Mouse (Mus musculus) CH12.LX (cell line): ENCODE data around the gene Fam222b. TPM values are rescaled to one million over a fixed set of nuclear protein-coding genes. Genes with fewer than 3 reads are reported as not detected.

Experiments
- DNase-seq: peaks from one replicate; pipeline ENCODE4 v3.0.0-alpha.2; 2013; ENCODE audit errors: extremely low read depth
- H3K27ac ChIP-seq: 2 replicates; pipeline ENCODE4 v1.5.1; 2012; ENCODE audit warnings: low read depth, mild to moderate bottlenecking, control low read depth, moderate library complexity; ENCODE audit not compliant: insufficient read depth
- H3K27me3 ChIP-seq: replicated peaks from 2 replicates; pipeline ENCODE3; 2012; ENCODE audit warnings: inconsistent platforms
- H3K36me3 ChIP-seq, 2 experiments: replicated peaks in 1 of 2; 2 replicates each; pipeline versions ENCODE3 to v1.6.1; 2012; ENCODE audit warnings: inconsistent platforms in 1 of 2, low read length in 1 of 2, mild to moderate bottlenecking in 1 of 2, mixed read lengths in 1 of 2, moderate library complexity in 1 of 2; ENCODE audit not compliant: control insufficient read depth in 1 of 2, insufficient read depth in 1 of 2
- H3K4me1 ChIP-seq, 2 experiments: 2 replicates each; pipeline ENCODE4 v1.6.1; 2012; ENCODE audit warnings: inconsistent platforms in 1 of 2, moderate library complexity in 1 of 2; ENCODE audit not compliant: insufficient read depth in 2 of 2, control insufficient read depth in 1 of 2
- H3K4me2 ChIP-seq: 2 replicates; pipeline ENCODE4 v1.6.1; 2012; ENCODE audit warnings: low read depth, mild to moderate bottlenecking, control low read depth; ENCODE audit not compliant: poor library complexity, insufficient read depth, severe bottlenecking
- H3K4me3 ChIP-seq, 3 experiments: fragments of 150-350 bp in 1 of 3; sonication (generic) in 1 of 3; replicated peaks in 1 of 3; 2 replicates each; pipeline versions ENCODE3 to v1.5.1; 2011 to 2012; ENCODE audit warnings: low read depth in 2 of 3, low read length in 2 of 3, mild to moderate bottlenecking in 2 of 3, moderate library complexity in 2 of 3, control low read depth in 1 of 3, improper control_type of control experiment in 1 of 3, inconsistent platforms in 1 of 3, mixed read lengths in 1 of 3; ENCODE audit not compliant: poor library complexity in 1 of 3
- H3K79me2 ChIP-seq: replicated peaks from 2 replicates; pipeline ENCODE4 v1.6.1; 2012; ENCODE audit warnings: mild to moderate bottlenecking, moderate library complexity; ENCODE audit not compliant: control insufficient read depth, poor library complexity, insufficient read depth, severe bottlenecking; ENCODE audit errors: extremely low read depth
- H3K9ac ChIP-seq: 2 replicates; pipeline ENCODE4 v1.6.1; 2012; ENCODE audit warnings: low read depth, mild to moderate bottlenecking, control low read depth, moderate library complexity; ENCODE audit not compliant: insufficient read depth
- H3K9me3 ChIP-seq: replicated peaks from 2 replicates; pipeline ENCODE3; 2012; ENCODE audit warnings: low read length, inconsistent platforms, mixed read lengths
- CHD1 ChIP-seq: IDR thresholded peaks from 2 replicates; pipeline ENCODE4 v1.6.1; 2012; ENCODE audit warnings: low read depth, low read length, improper control_type of control experiment, inconsistent platforms
- E2F4 ChIP-seq: IDR thresholded peaks from 2 replicates; pipeline ENCODE4 v1.6.1; 2011; ENCODE audit warnings: low read depth, low read length, improper control_type of control experiment; ENCODE audit not compliant: insufficient replicate concordance
- ELF1 ChIP-seq: IDR thresholded peaks from 2 replicates; pipeline ENCODE4 v1.6.1; 2014; ENCODE audit warnings: low read depth, mild to moderate bottlenecking, inconsistent platforms, low read length, improper control_type of control experiment
- EP300 ChIP-seq: IDR thresholded peaks from 2 replicates; pipeline ENCODE4 v1.6.1; 2011; ENCODE audit warnings: low read length, improper control_type of control experiment
- ETS1 ChIP-seq: conservative IDR thresholded peaks from 2 replicates; pipeline ENCODE4 v1.6.1; 2012; ENCODE audit warnings: low read depth, mild to moderate bottlenecking, inconsistent platforms, low read length, improper control_type of control experiment, moderate library complexity
- GABPA ChIP-seq: IDR thresholded peaks from 2 replicates; pipeline ENCODE4 v1.6.1; 2012; ENCODE audit warnings: low read depth, low read length, improper control_type of control experiment, inconsistent platforms; ENCODE audit not compliant: insufficient replicate concordance
- IRF4 ChIP-seq: IDR thresholded peaks from 2 replicates; pipeline ENCODE4 v1.6.1; 2014; ENCODE audit warnings: low read depth, mild to moderate bottlenecking, inconsistent platforms, low read length, improper control_type of control experiment
- JUN ChIP-seq: IDR thresholded peaks from 2 replicates; pipeline ENCODE4 v1.6.1; 2011; ENCODE audit warnings: low read depth, mild to moderate bottlenecking, low read length, improper control_type of control experiment, moderate library complexity; ENCODE audit not compliant: insufficient read depth
- KAT2A ChIP-seq: IDR thresholded peaks from 2 replicates; pipeline ENCODE4 v1.6.1; 2012; ENCODE audit warnings: low read length, improper control_type of control experiment, inconsistent platforms; ENCODE audit not compliant: insufficient replicate concordance
- MAFK ChIP-seq: IDR thresholded peaks from 2 replicates; pipeline ENCODE4 v1.6.1; 2011; ENCODE audit warnings: low read length, improper control_type of control experiment; ENCODE audit not compliant: insufficient replicate concordance
- MXI1 ChIP-seq: IDR thresholded peaks from 2 replicates; pipeline ENCODE4 v1.6.1; 2011; ENCODE audit warnings: mild to moderate bottlenecking, low read depth, low read length, improper control_type of control experiment
- MYC ChIP-seq: IDR thresholded peaks from 2 replicates; pipeline ENCODE4 v1.6.1; 2011; ENCODE audit warnings: low read depth, mild to moderate bottlenecking, improper control_type of control experiment, low read length
- NELFE ChIP-seq: IDR thresholded peaks from 2 replicates; pipeline ENCODE4 v1.6.1; 2011; ENCODE audit warnings: low read depth, low read length, improper control_type of control experiment
- NRF1 ChIP-seq: IDR thresholded peaks from 2 replicates; pipeline ENCODE4 v1.6.1; 2014; ENCODE audit warnings: low read depth, mild to moderate bottlenecking, inconsistent platforms, low read length, improper control_type of control experiment, moderate library complexity
- PAX5 ChIP-seq: IDR thresholded peaks from 2 replicates; pipeline ENCODE4 v1.6.1; 2012; ENCODE audit warnings: low read length, inconsistent platforms, mixed read lengths
- POLR2A ChIP-seq: IDR thresholded peaks from 2 replicates; pipeline ENCODE4 v1.6.1; 2011; ENCODE audit warnings: low read depth, mild to moderate bottlenecking, improper control_type of control experiment, low read length
- RAD21 ChIP-seq: IDR thresholded peaks from 2 replicates; pipeline ENCODE4 v1.6.1; 2011; ENCODE audit warnings: low read depth, mild to moderate bottlenecking, low read length, improper control_type of control experiment, moderate library complexity
- RCOR1 ChIP-seq: conservative IDR thresholded peaks from 2 replicates; pipeline ENCODE4 v1.6.1; 2012; ENCODE audit warnings: low read depth, mild to moderate bottlenecking, inconsistent platforms, low read length, improper control_type of control experiment
- SIN3A ChIP-seq: IDR thresholded peaks from 2 replicates; pipeline ENCODE4 v1.6.1; 2012; ENCODE audit warnings: low read length, improper control_type of control experiment, inconsistent platforms
- UBTF ChIP-seq: IDR thresholded peaks from 2 replicates; pipeline ENCODE4 v1.6.1; 2012; ENCODE audit warnings: low read depth, mild to moderate bottlenecking, inconsistent platforms, low read length, improper control_type of control experiment, moderate library complexity
- USF1 ChIP-seq: IDR thresholded peaks from 2 replicates; pipeline ENCODE4 v1.6.1; 2014; ENCODE audit warnings: low read depth, mild to moderate bottlenecking, inconsistent platforms, low read length, improper control_type of control experiment
- USF2 ChIP-seq: conservative IDR thresholded peaks from 2 replicates; pipeline ENCODE4 v1.6.1; 2011; ENCODE audit warnings: low read depth, low read length, improper control_type of control experiment
- ZC3H11A ChIP-seq: IDR thresholded peaks from 2 replicates; pipeline ENCODE4 v1.6.1; 2012; ENCODE audit warnings: low read depth, mild to moderate bottlenecking, inconsistent platforms, low read length, improper control_type of control experiment
- ZMIZ1 ChIP-seq: IDR thresholded peaks from 2 replicates; pipeline ENCODE4 v1.6.1; 2012; ENCODE audit warnings: low read depth, mild to moderate bottlenecking, inconsistent platforms, low read length, improper control_type of control experiment
- ZNF384 ChIP-seq: IDR thresholded peaks from 2 replicates; pipeline ENCODE4 v1.6.1; 2012; ENCODE audit warnings: low read depth, low read length, improper control_type of control experiment, inconsistent platforms
- dilution Hi-C: fragments of 300-500 bp; cut with MboI; formaldehyde crosslinking; loops from 2 replicates; pipeline ENCODE4 v1.14.3; 2020; ENCODE audit warnings: low sequenced_read_pairs; ENCODE audit not compliant: extremely low pct_unique_long_range_greater_than_20kb, extremely low pct_ligation_motif_present
- in situ Hi-C: fragments of 300-500 bp; cut with MboI; formaldehyde crosslinking; loops from 3 replicates; pipeline ENCODE4 v1.14.3; 2019; ENCODE audit warnings: low sequenced_read_pairs, low pct_ligation_motif_present, low pct_unique_long_range_greater_than_20kb, mixed read lengths
- polyA plus RNA-seq: library from polyadenylated mRNA; unstranded; fragments of >175 nt; gene quantifications from 2 replicates; pipeline ENCODE4 v1.2.1, GENCODE M21; 2012; ENCODE audit warnings: low read depth; ENCODE audit not compliant: insufficient read length
- total RNA-seq, 2 experiments: library from RNA; depleted of rRNA; stranded (reverse); fragments of 300-350 nt in 1 of 2; fragments of >200 nt in 1 of 2; gene quantifications; 2 replicates each; pipeline ENCODE4 v1.2.3; 2012 to 2014

Fam222b gene
- total and polyA plus RNA-seq, 3 experiments, result 5.9 to 34.4 (median 8.7) TPM

- in situ Hi-C loops (no loop called here), dilution Hi-C loops (no loop called here)
- H3K36me3 ChIP-seq, result no peaks in the 10 kb centered on the region
- no peaks in the 10 kb centered on the region for H3K79me2 ChIP-seq
- H3K9ac ChIP-seq, result no peak overlapping the region
- no peak overlapping the region for H3K4me2 ChIP-seq
- H3K27ac ChIP-seq, result no peak overlapping the region
- H3K4me3 ChIP-seq, result no peak overlapping the region
- 0 out of 4 replicates have a peak, but pooled peaks cover 0 to 2% of the 10 kb centered on the region in 2 experiments for H3K4me1 ChIP-seq
- peaks cover 19% of the 10 kb centered on the region for H3K27me3 ChIP-seq
- H3K9me3 ChIP-seq, result peaks cover 18% of the 10 kb centered on the region
- no peak for DNase-seq
- TF ChIP-seq ZC3H11A, result no peak
- TF ChIP-seq UBTF, result no peak
- no peak for TF ChIP-seq KAT2A
- no peak for TF ChIP-seq JUN
- no peak for TF ChIP-seq GABPA
- no peak for TF ChIP-seq NRF1
- no peak for TF ChIP-seq ZNF384
- no peak for TF ChIP-seq ETS1
- no peak for TF ChIP-seq EP300
- TF ChIP-seq USF2, result no peak
- no peak for TF ChIP-seq NELFE
Observed at GRCm38 (mm10) chr11:78190041-78190440, 95.6 kb downstream of the Fam222b start.

GRCm38 (mm10) chr11:78193113-78193512 lies 98.7 kb downstream of the Fam222b start, which contains the start of gene Proca1:
Proca1 (plus strand) TSS chr11:78193392.
- Histone ChIP-seq H3K9ac (no peak within 1 kb of the TSS), H3K4me3 (no peak within 1 kb of the TSS), H3K4me2 (no peak within 1 kb of the TSS), H3K79me2 (no peaks in the 10 kb centered on the region), H3K36me3 (no peaks in the 10 kb centered on the region), H3K27ac (no peak within 1 kb of the TSS), H3K27me3 (peaks cover 19% of the 10 kb centered on the region)
- in situ Hi-C loops, result no loop called here
- dilution Hi-C loops, result no loop called here
- TF ChIP-seq POLR2A (no peak), ZMIZ1 (no peak), MXI1 (no peak), MAFK (no peak), RCOR1 (no peak), RAD21 (no peak), PAX5 (no peak), E2F4 (no peak), ZNF384 (no peak), SIN3A (no peak), ETS1 (no peak), CHD1 (no peak), GABPA (no peak), USF2 (no peak), IRF4 (no peak), ELF1 (no peak), USF1 (no peak), MYC (no peak)
- TF ChIP-seq, all 38 proteins: peak for 0
- 0 out of 4 replicates have a peak, but pooled peaks cover 0 to 2% of the 10 kb centered on the region in 2 experiments for H3K4me1 ChIP-seq
- peaks cover 19% of the 10 kb centered on the region for H3K9me3 ChIP-seq
- DNase-seq, result no peak
